Mouse (Mus musculus): ENCODE data around the gene Rspo1. TPM values are rescaled to one million over a fixed set of nuclear protein-coding genes. Genes with fewer than 3 reads are reported as not detected.

The Rspo1 gene
- total and polyA plus RNA-seq, 3 experiments, result 5.1 to 7.5 (median 7.1) TPM

DNA sequence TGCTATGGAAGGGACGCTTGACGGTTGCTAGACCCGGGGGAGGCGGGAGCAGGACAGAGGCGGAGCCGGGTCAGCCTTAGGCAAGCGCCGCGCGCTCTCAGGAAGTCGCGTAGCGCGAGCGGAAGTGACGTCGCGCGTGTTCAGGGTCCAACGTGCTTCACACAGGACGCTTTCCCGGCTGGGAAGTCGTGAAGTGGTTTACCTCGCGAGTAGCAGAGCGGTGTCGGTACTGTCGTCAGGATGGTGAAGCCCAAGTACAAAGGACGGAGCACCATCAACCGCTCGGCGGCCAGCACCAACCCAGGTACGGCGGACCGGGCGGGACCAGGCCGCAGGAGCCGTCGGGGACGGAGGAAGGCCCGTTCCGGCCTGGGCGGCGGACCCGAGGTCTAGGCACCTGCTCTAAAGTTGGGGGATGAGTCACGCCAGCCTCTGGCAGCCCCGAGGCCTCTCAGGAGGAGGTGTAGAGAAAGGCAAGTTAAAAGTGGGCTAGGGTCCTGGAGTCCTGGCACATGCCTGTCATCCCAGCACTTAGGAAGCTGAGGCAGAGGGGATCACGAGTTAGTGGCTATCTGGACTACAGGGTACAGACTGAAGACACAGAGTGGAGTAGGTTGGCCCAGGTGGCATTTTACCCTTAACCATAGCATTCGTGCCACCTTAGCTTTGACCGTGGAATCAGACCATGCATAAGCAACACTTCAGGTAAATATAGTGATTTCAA is 43.8 kb downstream of the Rspo1 start:
- peak; percentile 96 for DNase-seq

DNA sequence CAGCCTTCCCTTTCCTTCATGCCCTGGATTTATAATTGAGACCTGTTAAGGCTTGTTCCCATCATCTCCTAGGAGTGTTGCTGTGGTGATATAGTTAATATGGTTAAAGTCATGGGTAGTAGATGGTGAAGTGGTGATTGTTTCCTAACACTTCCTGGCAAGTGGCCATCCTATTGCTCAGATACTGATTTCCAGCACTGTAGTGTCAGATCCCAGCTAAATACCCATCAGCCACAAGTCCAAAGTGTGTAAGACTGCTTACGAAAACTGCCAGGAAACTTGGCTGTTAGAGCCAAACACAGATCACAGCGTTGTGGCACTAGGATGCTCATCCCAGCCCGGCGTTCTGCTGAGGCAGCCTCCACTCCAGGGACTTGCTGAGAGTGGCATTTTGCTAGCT is 48.1 kb downstream of the Rspo1 start:
- DNase-seq, result peak; percentile 26

DNA sequence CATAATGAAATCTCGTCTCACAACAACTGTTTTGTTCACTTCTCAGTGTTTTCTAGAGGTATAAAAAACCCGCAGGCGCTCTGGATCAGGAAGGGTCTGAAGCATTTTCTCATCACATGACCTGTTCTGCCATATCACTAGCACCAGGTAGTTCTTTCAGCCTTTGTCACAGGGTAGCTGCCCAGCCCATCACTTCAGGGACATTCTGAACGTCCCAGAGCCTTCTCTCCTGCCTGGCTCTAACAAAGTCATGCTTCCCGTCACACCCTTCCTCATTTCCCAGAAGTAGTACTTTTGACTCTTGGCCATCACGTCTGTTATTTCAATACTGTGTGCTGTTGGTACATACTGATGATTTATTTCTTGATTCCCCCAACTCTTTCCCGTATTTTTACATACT is 58.2 kb downstream of the Rspo1 start:
- DNase-seq, result no peak

DNA sequence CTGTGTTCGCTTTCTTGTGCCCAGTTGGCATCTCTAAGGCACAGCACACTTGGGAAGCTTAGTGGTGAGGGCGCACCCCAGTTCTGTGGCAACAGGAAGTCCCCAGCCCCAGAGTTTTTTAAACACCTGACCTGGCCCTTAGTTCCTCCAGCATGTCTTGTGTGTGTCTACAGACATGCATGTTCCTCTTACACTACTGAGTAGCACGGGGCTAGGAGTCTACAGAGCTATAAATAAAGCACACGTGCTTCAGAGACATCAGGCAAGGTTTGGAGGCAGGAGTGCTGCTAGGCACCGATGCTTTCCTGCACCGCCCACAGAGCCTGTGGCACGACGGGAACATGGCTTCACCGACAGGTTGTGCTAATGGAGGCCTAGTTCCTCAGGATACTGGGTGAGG is 69.2 kb downstream of the Rspo1 start:
- DNase-seq, result no peak

DNA sequence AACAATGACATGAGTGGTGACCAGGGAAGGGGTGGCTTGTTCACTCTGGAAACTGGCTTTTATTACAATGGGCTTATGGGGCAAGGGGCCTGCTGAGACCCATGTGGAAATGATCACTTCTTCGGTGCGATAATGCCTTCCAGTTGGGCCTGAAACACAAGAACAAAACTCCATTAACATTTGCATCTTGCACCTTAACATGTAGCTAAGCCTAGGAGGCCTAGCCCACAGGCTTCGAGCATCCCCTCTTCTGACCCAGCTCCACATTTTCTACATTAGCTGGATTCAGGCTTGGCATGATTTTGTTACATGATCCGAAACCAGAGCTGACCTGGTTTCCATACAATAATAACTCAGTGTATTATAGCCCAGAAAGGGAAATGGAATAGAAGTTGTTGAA is 70.2 kb downstream of the Rspo1 start:
- DNase-seq, result no peak

DNA sequence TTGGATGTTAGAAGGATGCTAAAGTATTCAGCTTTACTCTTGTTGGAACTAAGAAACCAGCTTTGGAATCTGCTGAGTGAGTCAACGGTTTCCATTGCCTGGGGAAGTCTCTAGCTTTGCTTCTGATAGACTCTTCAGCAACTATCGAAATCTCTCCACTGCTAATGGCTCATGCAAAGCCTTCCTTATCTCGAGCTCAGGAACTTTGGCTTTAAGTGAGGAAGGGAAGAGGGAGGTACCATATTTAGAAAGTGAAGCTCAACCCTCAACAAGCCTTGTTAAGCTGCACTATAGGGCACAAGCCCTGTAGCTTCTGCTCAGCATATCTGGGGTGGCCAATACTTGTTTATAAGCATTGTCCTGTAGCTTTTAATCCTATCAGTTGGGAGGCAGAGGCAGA is 71.0 kb downstream of the Rspo1 start:
- DNase-seq, result no peak

DNA sequence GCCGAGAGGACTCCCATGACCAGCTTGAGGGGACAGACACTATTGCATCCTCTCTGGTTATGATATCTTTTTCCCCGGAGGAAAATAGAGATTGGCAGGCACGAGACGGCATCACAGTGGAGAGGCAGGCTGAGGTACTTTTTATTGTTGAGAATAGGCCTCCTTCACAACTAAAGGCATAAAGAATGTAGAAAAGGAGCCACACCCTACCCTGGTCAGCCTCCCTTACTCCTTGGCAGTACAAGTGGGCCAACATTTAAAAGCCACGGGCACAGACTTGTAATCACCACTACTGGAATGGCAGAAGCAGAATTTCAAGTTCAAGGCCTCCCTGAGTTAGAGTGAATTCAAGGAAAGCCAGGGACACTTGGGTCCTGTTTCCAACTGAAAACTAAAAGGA is 71.8 kb downstream of the Rspo1 start:
- no peak for DNase-seq

Other genes with a start within 250 kb of the Rspo1 start
- 10 to 100 TPM; 20.1 to 26.0 TPM for gene Inpp5b, start 244.6 kb upstream of the Rspo1 start, total RNA-seq (2021)
- gene Inpp5b, start 244.6 kb upstream of the Rspo1 start, polyA plus RNA-seq (2012; rRNA removed), result 11.9 and 16.3 TPM in 2 replicates
- 10 to 100 TPM; 22.8 to 25.3 TPM for gene Mtf1, start 184.3 kb upstream of the Rspo1 start, total RNA-seq (2021)
- 5.5 and 7.1 TPM in 2 replicates for gene Mtf1, start 184.3 kb upstream of the Rspo1 start, polyA plus RNA-seq (2012; rRNA removed)
- 10 to 100 TPM; 34.9 to 39.5 TPM for gene Yrdc, start 135.8 kb upstream of the Rspo1 start, total RNA-seq (2021)
- 45.0 and 48.5 TPM in 2 replicates for gene Yrdc, start 135.8 kb upstream of the Rspo1 start, polyA plus RNA-seq (2012; rRNA removed)
- 10 to 100 TPM; 29.3 to 47.0 TPM for gene 1110065P20Rik, start 135.2 kb upstream of the Rspo1 start, total RNA-seq (2021)
- gene 1110065P20Rik, start 135.2 kb upstream of the Rspo1 start, polyA plus RNA-seq (2012; rRNA removed), result 63.4 and 70.0 TPM in 2 replicates
- 1 to 10 TPM; 4.7 TPM for gene Maneal, start 124.3 kb upstream of the Rspo1 start, total RNA-seq (2021)
- gene Maneal, start 124.3 kb upstream of the Rspo1 start, polyA plus RNA-seq (2012; rRNA removed), result 5.9 and 6.5 TPM in 2 replicates
- 1 to 10 TPM; 1.7 to 2.9 TPM for gene Epha10, start 105.5 kb upstream of the Rspo1 start, total RNA-seq (2021)
- 3.3 TPM in 2 replicates for gene Epha10, start 105.5 kb upstream of the Rspo1 start, polyA plus RNA-seq (2012; rRNA removed)
- gene 9930104L06Rik, start 49.4 kb upstream of the Rspo1 start, total RNA-seq (2021), result 10 to 100 TPM; 10.3 to 15.3 TPM
- gene 9930104L06Rik, start 49.4 kb upstream of the Rspo1 start, polyA plus RNA-seq (2012; rRNA removed), result 13.2 and 21.1 TPM in 2 replicates
- 1 to 10 TPM; 2.0 to 4.8 TPM for gene Cdca8, start 47.1 kb upstream of the Rspo1 start, total RNA-seq (2021)
- 3.7 and 4.1 TPM in 2 replicates for gene Cdca8, start 47.1 kb upstream of the Rspo1 start, polyA plus RNA-seq (2012; rRNA removed)
- gene Gnl2, start 30.2 kb downstream of the Rspo1 start, total RNA-seq (2021), result 10 to 100 TPM; 41.5 to 59.6 TPM
- 6.6 and 7.2 TPM in 2 replicates for gene Gnl2, start 30.2 kb downstream of the Rspo1 start, polyA plus RNA-seq (2012; rRNA removed)
- not detected for gene Dnali1, start 79.3 kb downstream of the Rspo1 start, total RNA-seq (2021)
- 0.06 TPM in 1 of 2 replicates, not detected in the other for gene Dnali1, start 79.3 kb downstream of the Rspo1 start, polyA plus RNA-seq (2012; rRNA removed)
- gene Snip1, start 80.2 kb downstream of the Rspo1 start, total RNA-seq (2021), result 10 to 100 TPM; 18.3 to 19.3 TPM
- gene Snip1, start 80.2 kb downstream of the Rspo1 start, polyA plus RNA-seq (2012; rRNA removed), result 6.1 TPM in 2 replicates
- 10 to 100 TPM; 29.9 to 30.6 TPM for gene Meaf6, start 98.7 kb downstream of the Rspo1 start, total RNA-seq (2021)
- 4.3 and 6.4 TPM in 2 replicates for gene Meaf6, start 98.7 kb downstream of the Rspo1 start, polyA plus RNA-seq (2012; rRNA removed)
- 1 to 10 TPM; 6.0 to 7.0 TPM for gene Zc3h12a, start 141.4 kb downstream of the Rspo1 start, total RNA-seq (2021)
- 7.8 and 8.9 TPM in 2 replicates for gene Zc3h12a, start 141.4 kb downstream of the Rspo1 start, polyA plus RNA-seq (2012; rRNA removed)

Measured in adrenal gland, adult 2 months (tissue).